ENCODE assay signal across 8 mouse cellular contexts in the genomic region with DNA sequence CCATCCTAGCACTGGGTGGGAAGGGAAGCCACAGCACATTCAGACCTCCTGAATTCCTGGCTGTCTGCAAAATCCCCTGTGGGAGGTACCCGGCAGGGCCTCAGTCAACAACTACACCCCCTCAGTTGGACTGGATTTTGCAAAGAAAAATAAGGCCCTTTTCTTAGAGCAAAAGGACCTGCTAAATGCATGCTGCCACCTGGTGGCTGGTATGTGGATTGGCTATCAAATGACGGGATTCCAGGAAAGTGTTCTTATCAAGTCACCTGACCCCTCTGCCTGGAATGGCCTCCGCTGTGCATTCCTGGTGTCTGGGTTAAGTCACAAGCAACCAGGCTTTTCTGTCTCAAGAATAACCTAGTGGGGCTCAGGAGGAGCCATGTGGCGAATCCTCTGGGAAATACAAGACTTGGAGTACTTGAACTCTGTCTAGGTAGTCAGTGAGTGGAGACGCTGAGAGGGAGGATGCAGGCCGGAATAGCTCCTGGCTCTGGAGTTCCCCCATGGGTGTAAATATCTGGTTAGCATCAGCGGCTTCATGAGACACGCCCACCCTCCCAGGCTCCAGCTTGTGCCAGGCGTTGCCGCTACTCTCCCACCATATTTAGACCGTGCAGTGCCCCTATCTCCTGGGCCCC. TPM values are rescaled to one million over a fixed set of nuclear protein-coding genes. Genes with fewer than 3 reads are reported as not detected.
DNase-seq lines count a peak whose midpoint lies in the region; ATAC-seq and TF ChIP-seq lines count a peak whose summit lies in the region.

No protein-coding gene starts in this region.

- no peak overlapping the region for H3K4me3 ChIP-seq in bone marrow, adult 2 months (replicated peaks; ENCODE audit: control insufficient read depth, low read depth, low read length)
- H3K4me3 ChIP-seq in embryonic facial prominence, embryonic 15.5 days (replicated peaks) = no peak overlapping the region
- H3K4me3 ChIP-seq in heart, embryonic 12.5 days = peak overlapping the region; percentile 14
- no peak overlapping the region for H3K4me3 ChIP-seq in kidney, postnatal 0 days (replicated peaks; ENCODE audit: low read depth, low read length)
- no peak overlapping the region for H3K4me3 ChIP-seq in liver, embryonic 11.5 days (ENCODE audit: low read depth, low read length)
- no peak overlapping the region for H3K4me3 ChIP-seq in neural tube, embryonic 13.5 days
- no peak overlapping the region for H3K4me3 ChIP-seq in testis, adult 2 months (ENCODE audit: control insufficient read depth, low read depth, low read length)

- no peaks in the 10 kb centered on the region for H3K4me1 ChIP-seq in bone marrow, adult 2 months (ENCODE audit: control insufficient read depth, insufficient read depth, low read length)
- peaks cover 11% of the 10 kb centered on the region for H3K4me1 ChIP-seq in embryonic facial prominence, embryonic 15.5 days
- peaks cover 46% of the 10 kb centered on the region for H3K4me1 ChIP-seq in heart, embryonic 12.5 days (replicated peaks)
- peaks cover 7% of the 10 kb centered on the region; the same call in 1 of the 2 replicates for H3K4me1 ChIP-seq in kidney, postnatal 0 days (replicated peaks; ENCODE audit: insufficient read depth, low read length)
- peaks cover 11% of the 10 kb centered on the region for H3K4me1 ChIP-seq in liver, embryonic 11.5 days (replicated peaks; ENCODE audit: control insufficient read depth, insufficient read depth, low read length)
- H3K4me1 ChIP-seq in neural tube, embryonic 13.5 days (replicated peaks) = peaks cover 13% of the 10 kb centered on the region; the same call in 1 of the 2 replicates
- peaks cover 3% of the 10 kb centered on the region for H3K4me1 ChIP-seq in testis, adult 2 months (ENCODE audit: control insufficient read depth, insufficient read depth, low read length)

- no peak overlapping the region for H3K4me2 ChIP-seq in embryonic facial prominence, embryonic 15.5 days (replicated peaks)
- peak overlapping the region; percentile 60 for H3K4me2 ChIP-seq in heart, embryonic 12.5 days
- H3K4me2 ChIP-seq in kidney, postnatal 0 days (ENCODE audit: low read length) = 0 out of 2 replicates have a peak overlapping the region, but pooled peaks have one; percentile 10
- H3K4me2 ChIP-seq in liver, embryonic 11.5 days = peak overlapping the region; percentile 27; the same call in 1 of the 2 replicates
- H3K4me2 ChIP-seq in neural tube, embryonic 13.5 days = no peak overlapping the region

- H3K36me3 ChIP-seq in embryonic facial prominence, embryonic 15.5 days = peaks cover 46% of the 10 kb centered on the region
- H3K36me3 ChIP-seq in heart, embryonic 12.5 days = peaks cover 57% of the 10 kb centered on the region
- peaks cover 28% of the 10 kb centered on the region for H3K36me3 ChIP-seq in kidney, postnatal 0 days (ENCODE audit: insufficient read depth, low read length)
- no peaks in the 10 kb centered on the region for H3K36me3 ChIP-seq in liver, embryonic 11.5 days (ENCODE audit: control insufficient read depth, insufficient read depth, low read length)
- peaks cover 9% of the 10 kb centered on the region; the same call in 1 of the 2 replicates for H3K36me3 ChIP-seq in neural tube, embryonic 13.5 days
- no peaks in the 10 kb centered on the region for H3K36me3 ChIP-seq in testis, adult 2 months (ENCODE audit: control insufficient read depth, insufficient read depth, low read length)

- no peaks in the 10 kb centered on the region for H3K27me3 ChIP-seq in embryonic facial prominence, embryonic 15.5 days
- H3K27me3 ChIP-seq in heart, embryonic 12.5 days (replicated peaks) = no peaks in the 10 kb centered on the region
- no peaks in the 10 kb centered on the region for H3K27me3 ChIP-seq in kidney, postnatal 0 days (ENCODE audit: insufficient read depth, low read length)
- no peaks in the 10 kb centered on the region for H3K27me3 ChIP-seq in liver, embryonic 11.5 days (replicated peaks; ENCODE audit: control insufficient read depth, insufficient read depth, low read length)
- no peaks in the 10 kb centered on the region for H3K27me3 ChIP-seq in neural tube, embryonic 13.5 days
- H3K27me3 ChIP-seq in testis, adult 2 months (ENCODE audit: control insufficient read depth, insufficient read depth, low read length) = no peaks in the 10 kb centered on the region

- H3K27ac ChIP-seq in bone marrow, adult 2 months (ENCODE audit: control insufficient read depth, insufficient read depth, low read depth, low read length, poor library complexity) = no peak overlapping the region; the same call in 1 of the 2 replicates
- 0 out of 2 replicates have a peak overlapping the region, but pooled peaks have one; percentile 11 for H3K27ac ChIP-seq in embryonic facial prominence, embryonic 15.5 days (replicated peaks)
- H3K27ac ChIP-seq in heart, embryonic 12.5 days (ENCODE audit: poor library complexity, severe bottlenecking) = peak overlapping the region; percentile 85
- H3K27ac ChIP-seq in kidney, postnatal 0 days = peak overlapping the region; percentile 64
- H3K27ac ChIP-seq in liver, embryonic 11.5 days (ENCODE audit: low read depth, low read length) = no peak overlapping the region
- no peak overlapping the region for H3K27ac ChIP-seq in neural tube, embryonic 13.5 days (replicated peaks)
- H3K27ac ChIP-seq in testis, adult 2 months (ENCODE audit: control insufficient read depth, insufficient read depth, low read depth, low read length) = no peak overlapping the region

- ATAC-seq in embryonic facial prominence, embryonic 15.5 days (ENCODE audit: insufficient number of reproducible peaks, low FRiP score, low TSS enrichment, low read depth) = peak; percentile 27; the same call in 1 of the 2 replicates
- peak; percentile 66 for ATAC-seq in heart, embryonic 12.5 days (ENCODE audit: insufficient number of reproducible peaks, low FRiP score)
- peak; percentile 78 for ATAC-seq in kidney, postnatal 0 days (replicated peaks; ENCODE audit: low FRiP score, low read depth)
- peak; percentile 48; the same call in 1 of the 2 replicates for ATAC-seq in liver, embryonic 11.5 days (replicated peaks; ENCODE audit: low FRiP score)
- peak; percentile 56 for ATAC-seq in neural tube, embryonic 13.5 days (ENCODE audit: low read depth)

- 69% methylated on average over 11 of the region's 11 CpGs for WGBS in bone marrow, adult 2 months
- 31% methylated on average over 11 of the region's 11 CpGs for WGBS in embryonic facial prominence, embryonic 15.5 days
- 6% methylated on average over 11 of the region's 11 CpGs for WGBS in heart, embryonic 12.5 days
- 44% methylated on average over 11 of the region's 11 CpGs for whole genome bisulfite sequencing in kidney, postnatal 0 days
- 31% methylated on average over 11 of the region's 11 CpGs for WGBS in liver, embryonic 11.5 days
- 51% methylated on average over 11 of the region's 11 CpGs for WGBS in neural tube, embryonic 13.5 days

- peak; percentile 38; the same call in 1 of the 2 replicates for TF ChIP-seq CTCF in bone marrow, adult 2 months (IDR thresholded peaks at IDR 0.05; ENCODE audit: control insufficient read depth, insufficient read depth, low read length)
- TF ChIP-seq CTCF in kidney, postnatal 0 days (IDR thresholded peaks at IDR 0.05; ENCODE audit: low read depth) = peak; percentile 97
- peak; percentile 33; the same call in 1 of the 2 replicates for TF ChIP-seq CTCF in testis, adult 2 months (IDR thresholded peaks at IDR 0.05; ENCODE audit: control insufficient read depth, insufficient read depth, insufficient replicate concordance, low read depth, low read length)

- peak; percentile 52 for DNase-seq in A20 (ENCODE audit: low read depth, low spot score)
- peak; percentile 97 for DNase-seq in kidney, postnatal 0 days (ENCODE audit: low spot score)
- peak; percentile 57 for DNase-seq in liver, embryonic 11.5 days (ENCODE audit: low spot score)

- H3K9me3 ChIP-seq in embryonic facial prominence, embryonic 15.5 days (replicated peaks) = no peaks in the 10 kb centered on the region
- no peaks in the 10 kb centered on the region for H3K9me3 ChIP-seq in heart, embryonic 12.5 days (replicated peaks)
- H3K9me3 ChIP-seq in kidney, postnatal 0 days (replicated peaks; ENCODE audit: low read length) = no peaks in the 10 kb centered on the region
- H3K9me3 ChIP-seq in liver, embryonic 11.5 days (ENCODE audit: control insufficient read depth, low read length) = no peaks in the 10 kb centered on the region
- no peaks in the 10 kb centered on the region for H3K9me3 ChIP-seq in neural tube, embryonic 13.5 days

- no peak overlapping the region for H3K9ac ChIP-seq in embryonic facial prominence, embryonic 15.5 days
- H3K9ac ChIP-seq in heart, embryonic 12.5 days = peak overlapping the region; percentile 52
- H3K9ac ChIP-seq in kidney, postnatal 0 days (ENCODE audit: low read depth, low read length) = no peak overlapping the region
- H3K9ac ChIP-seq in liver, embryonic 11.5 days (ENCODE audit: low read depth, low read length) = no peak overlapping the region
- H3K9ac ChIP-seq in neural tube, embryonic 13.5 days = no peak overlapping the region

- TF ChIP-seq POLR2A in bone marrow, adult 2 months (IDR thresholded peaks at IDR 0.05; ENCODE audit: borderline replicate concordance, control insufficient read depth, low read depth, low read length) = no peak
- no peak for TF ChIP-seq POLR2A in testis, adult 2 months (IDR thresholded peaks at IDR 0.05; ENCODE audit: control insufficient read depth, low read depth, low read length)

RNA-seq across cellular contexts. Expression of a gene that starts 8.2 kb away (rescaled TPM):
- polyA plus RNA-seq in bone marrow, adult 2 months (2011; ENCODE audit: insufficient read depth, insufficient read length, low replicate concordance, missing spikeins) = 0.92 and 3.6 TPM in 2 replicates
- polyA plus RNA-seq in embryonic facial prominence, embryonic 15.5 days (2015; fragmentation: Nextera tagmentation; extraction: Ambion mirVana) = 70.0 and 73.3 TPM in 2 replicates
- polyA plus RNA-seq in heart, embryonic 12.5 days (2016; fragmentation: Nextera tagmentation; extraction: Ambion mirVana) = 99.1 and 101 TPM in 2 replicates
- polyA plus RNA-seq in kidney, postnatal 0 days (2015; fragmentation: Nextera tagmentation; extraction: Ambion mirVana) = 93.2 and 95.0 TPM in 2 replicates
- 49.0 and 52.3 TPM in 2 replicates for polyA plus RNA-seq in liver, embryonic 11.5 days (2014; fragmentation: Nextera tagmentation; extraction: Ambion mirVana)
- 29.3 and 34.8 TPM in 2 replicates for polyA plus RNA-seq in neural tube, embryonic 13.5 days (2015; fragmentation: Nextera tagmentation; extraction: Ambion mirVana)
- 4.3 and 4.5 TPM in 2 replicates for polyA plus RNA-seq in testis, adult 2 months (2012; rRNA removed)

RNA-seq across cellular contexts. Expression of a gene that starts 38.4 kb away (rescaled TPM):
- 4.5 and 6.4 TPM in 2 replicates for polyA plus RNA-seq in bone marrow, adult 2 months (2011; ENCODE audit: insufficient read depth, insufficient read length, low replicate concordance, missing spikeins)
- 12.0 and 12.2 TPM in 2 replicates for polyA plus RNA-seq in embryonic facial prominence, embryonic 15.5 days (2015; fragmentation: Nextera tagmentation; extraction: Ambion mirVana)
- 11.3 and 13.3 TPM in 2 replicates for polyA plus RNA-seq in heart, embryonic 12.5 days (2016; fragmentation: Nextera tagmentation; extraction: Ambion mirVana)
- polyA plus RNA-seq in kidney, postnatal 0 days (2015; fragmentation: Nextera tagmentation; extraction: Ambion mirVana) = 15.7 and 16.9 TPM in 2 replicates
- 9.3 TPM in 2 replicates for polyA plus RNA-seq in liver, embryonic 11.5 days (2014; fragmentation: Nextera tagmentation; extraction: Ambion mirVana)
- polyA plus RNA-seq in neural tube, embryonic 13.5 days (2015; fragmentation: Nextera tagmentation; extraction: Ambion mirVana) = 1.8 and 2.2 TPM in 2 replicates
- polyA plus RNA-seq in testis, adult 2 months (2012; rRNA removed) = 4.4 and 4.6 TPM in 2 replicates

RNA-seq across cellular contexts. Expression of a gene that starts 40.0 kb away (rescaled TPM):
- polyA plus RNA-seq in bone marrow, adult 2 months (2011; ENCODE audit: insufficient read depth, insufficient read length, low replicate concordance, missing spikeins) = not detected in 2 replicates
- polyA plus RNA-seq in embryonic facial prominence, embryonic 15.5 days (2015; fragmentation: Nextera tagmentation; extraction: Ambion mirVana) = not detected in 2 replicates
- not detected in 2 replicates for polyA plus RNA-seq in heart, embryonic 12.5 days (2016; fragmentation: Nextera tagmentation; extraction: Ambion mirVana)
- not detected in 2 replicates for polyA plus RNA-seq in kidney, postnatal 0 days (2015; fragmentation: Nextera tagmentation; extraction: Ambion mirVana)
- polyA plus RNA-seq in liver, embryonic 11.5 days (2014; fragmentation: Nextera tagmentation; extraction: Ambion mirVana) = not detected in 2 replicates
- polyA plus RNA-seq in neural tube, embryonic 13.5 days (2015; fragmentation: Nextera tagmentation; extraction: Ambion mirVana) = not detected in 2 replicates
- 490 and 494 TPM in 2 replicates for polyA plus RNA-seq in testis, adult 2 months (2012; rRNA removed)

Comparison
In these comparisons a context has a peak if more than half of its experiments do, and no peak if none do; other contexts are left out.
1. H3K27ac ChIP-seq: peak in embryonic facial prominence, embryonic 15.5 days (single experiment), heart, embryonic 12.5 days (single experiment) and kidney, postnatal 0 days (single experiment); none in bone marrow, adult 2 months (single experiment), liver, embryonic 11.5 days (single experiment), neural tube, embryonic 13.5 days (single experiment) and testis, adult 2 months (single experiment).
2. CTCF ChIP-seq: peak in every context shown above with its lines; median percentile 97 in kidney, postnatal 0 days; 38 in bone marrow, adult 2 months; 33 in testis, adult 2 months.
3. ATAC-seq: peak in every context shown above with its lines; median percentile 78 in kidney, postnatal 0 days; 66 in heart, embryonic 12.5 days; 56 in neural tube, embryonic 13.5 days; 48 in liver, embryonic 11.5 days; 27 in embryonic facial prominence, embryonic 15.5 days.
4. H3K4me2 ChIP-seq: peak in heart, embryonic 12.5 days (single experiment), kidney, postnatal 0 days (single experiment) and liver, embryonic 11.5 days (single experiment); none in embryonic facial prominence, embryonic 15.5 days (single experiment) and neural tube, embryonic 13.5 days (single experiment).
5. RNA of a gene that starts 40.0 kb away (polyA plus RNA-seq): 490 to 494 TPM in testis, adult 2 months; not detected in embryonic facial prominence, embryonic 15.5 days, not detected in bone marrow, adult 2 months, not detected in heart, embryonic 12.5 days, not detected in kidney, postnatal 0 days, not detected in liver, embryonic 11.5 days and not detected in neural tube, embryonic 13.5 days; every median in the first group is over 100 times any median in the second.
6. Peak in every context shown above with its lines, with median percentiles within 50 percentile points of each other: DNase-seq.